Mouse (Mus musculus): ENCODE measurements around the gene Nrxn2. TPM values are rescaled to one million over a fixed set of nuclear protein-coding genes. Genes with fewer than 3 reads are reported as not detected.

Nrxn2 gene
- total RNA-seq, 1 experiment = 9.5 TPM

GRCm38 (mm10) chr19:6477007-6477406 lies 58.5 kb downstream of the Nrxn2 start:
- no peak overlapping the region for H3K9ac ChIP-seq (ENCODE audit: insufficient read depth, low read depth, low read length, poor library complexity, severe bottlenecking)
- no peak overlapping the region for H3K27ac ChIP-seq (ENCODE audit: insufficient read depth, low read depth, low read length, poor library complexity, severe bottlenecking)
- no peak for DNase-seq (ENCODE audit: low read depth, low spot score)
- peaks cover 3% of the 10 kb centered on the region; the same call in 1 of the 2 replicates for H3K36me3 ChIP-seq (ENCODE audit: control insufficient read depth, insufficient read depth, low read length, poor library complexity, severe bottlenecking)
- TF ChIP-seq MAFK (IDR thresholded peaks at IDR 0.05; ENCODE audit: insufficient read depth, low read depth, low read length) (no peak), HCFC1 (IDR thresholded peaks at IDR 0.05; ENCODE audit: borderline replicate concordance, insufficient read depth, low read length) (no peak), ZNF384 (IDR thresholded peaks at IDR 0.05; ENCODE audit: low read depth, low read length) (no peak), CHD2 (IDR thresholded peaks at IDR 0.05; ENCODE audit: low read depth, low read length) (no peak), ZC3H11A (IDR thresholded peaks at IDR 0.05; ENCODE audit: borderline replicate concordance, low read depth, low read length) (no peak)
- in situ Hi-C loops (cut with MboI; ENCODE audit: low sequenced_read_pairs in 2 of 2, unreplicated experiment in 2 of 2) = no loop called here
- H3K9me3 ChIP-seq (ENCODE audit: control insufficient read depth, insufficient read depth, low read depth, low read length) = no peaks in the 10 kb centered on the region
- peaks cover 3 to 9% of the 10 kb centered on the region in 2 experiments; a peak in 1 of 4 replicates for H3K4me1 ChIP-seq (ENCODE audit: control insufficient read depth in 2 of 2, insufficient read depth in 2 of 2, low read length in 2 of 2, poor library complexity in 1 of 2)
- H3K4me3 ChIP-seq (ENCODE audit: insufficient read depth in 1 of 2, low read depth in 1 of 2, low read length in 2 of 2, poor library complexity in 1 of 2, severe bottlenecking in 1 of 2) = no peak overlapping the region

GRCm38 (mm10) chr19:6478566-6478965 lies 60.0 kb downstream of the Nrxn2 start:
- Histone ChIP-seq H3K36me3 (ENCODE audit: control insufficient read depth, insufficient read depth, low read length, poor library complexity, severe bottlenecking) (peaks cover 6% of the 10 kb centered on the region; the same call in 1 of the 2 replicates), H3K4me3 (ENCODE audit: insufficient read depth in 1 of 2, low read depth in 1 of 2, low read length in 2 of 2, poor library complexity in 1 of 2, severe bottlenecking in 1 of 2) (no peak overlapping the region), H3K9ac (ENCODE audit: insufficient read depth, low read depth, low read length, poor library complexity, severe bottlenecking) (no peak overlapping the region), H3K27ac (ENCODE audit: insufficient read depth, low read depth, low read length, poor library complexity, severe bottlenecking) (no peak overlapping the region), H3K9me3 (ENCODE audit: control insufficient read depth, insufficient read depth, low read depth, low read length) (no peaks in the 10 kb centered on the region), H3K4me1 (ENCODE audit: control insufficient read depth in 2 of 2, insufficient read depth in 2 of 2, low read length in 2 of 2, poor library complexity in 1 of 2) (peaks cover 3 to 6% of the 10 kb centered on the region in 2 experiments; a peak in 1 of 4 replicates)
- in situ Hi-C loops (cut with MboI; ENCODE audit: low sequenced_read_pairs in 2 of 2, unreplicated experiment in 2 of 2) = no loop called here
- DNase-seq (ENCODE audit: low read depth, low spot score) = no peak
- TF ChIP-seq CHD2 (IDR thresholded peaks at IDR 0.05; ENCODE audit: low read depth, low read length) = no peak
- no peak for TF ChIP-seq ZNF384 (IDR thresholded peaks at IDR 0.05; ENCODE audit: low read depth, low read length)
- TF ChIP-seq MAFK (IDR thresholded peaks at IDR 0.05; ENCODE audit: insufficient read depth, low read depth, low read length) = no peak
- no peak for TF ChIP-seq HCFC1 (IDR thresholded peaks at IDR 0.05; ENCODE audit: borderline replicate concordance, insufficient read depth, low read length)
- TF ChIP-seq ZC3H11A (IDR thresholded peaks at IDR 0.05; ENCODE audit: borderline replicate concordance, low read depth, low read length) = no peak

GRCm38 (mm10) chr19:6482886-6483285 lies 64.4 kb downstream of the Nrxn2 start:
- Histone ChIP-seq H3K36me3 (ENCODE audit: control insufficient read depth, insufficient read depth, low read length, poor library complexity, severe bottlenecking) (peaks cover 6% of the 10 kb centered on the region; the same call in 1 of the 2 replicates), H3K9me3 (ENCODE audit: control insufficient read depth, insufficient read depth, low read depth, low read length) (no peaks in the 10 kb centered on the region), H3K9ac (ENCODE audit: insufficient read depth, low read depth, low read length, poor library complexity, severe bottlenecking) (no peak overlapping the region), H3K27ac (ENCODE audit: insufficient read depth, low read depth, low read length, poor library complexity, severe bottlenecking) (no peak overlapping the region), H3K4me3 (ENCODE audit: insufficient read depth in 1 of 2, low read depth in 1 of 2, low read length in 2 of 2, poor library complexity in 1 of 2, severe bottlenecking in 1 of 2) (no peak overlapping the region), H3K4me1 (ENCODE audit: control insufficient read depth in 2 of 2, insufficient read depth in 2 of 2, low read length in 2 of 2, poor library complexity in 1 of 2) (no peaks in the 10 kb centered on the region)
- in situ Hi-C loops (cut with MboI; ENCODE audit: low sequenced_read_pairs in 2 of 2, unreplicated experiment in 2 of 2) = no loop called here
- TF ChIP-seq ZNF384 (IDR thresholded peaks at IDR 0.05; ENCODE audit: low read depth, low read length) (no peak), MAFK (IDR thresholded peaks at IDR 0.05; ENCODE audit: insufficient read depth, low read depth, low read length) (no peak), HCFC1 (IDR thresholded peaks at IDR 0.05; ENCODE audit: borderline replicate concordance, insufficient read depth, low read length) (no peak), CHD2 (IDR thresholded peaks at IDR 0.05; ENCODE audit: low read depth, low read length) (no peak), ZC3H11A (IDR thresholded peaks at IDR 0.05; ENCODE audit: borderline replicate concordance, low read depth, low read length) (no peak)
- DNase-seq (ENCODE audit: low read depth, low spot score) = no peak

GRCm38 (mm10) chr19:6485059-6485630 lies 66.6 kb downstream of the Nrxn2 start:
- H3K4me3 ChIP-seq (ENCODE audit: insufficient read depth in 1 of 2, low read depth in 1 of 2, low read length in 2 of 2, poor library complexity in 1 of 2, severe bottlenecking in 1 of 2) = no peak overlapping the region
- H3K9ac ChIP-seq (ENCODE audit: insufficient read depth, low read depth, low read length, poor library complexity, severe bottlenecking) = no peak overlapping the region
- H3K36me3 ChIP-seq (ENCODE audit: control insufficient read depth, insufficient read depth, low read length, poor library complexity, severe bottlenecking) = peaks cover 6% of the 10 kb centered on the region; the same call in 1 of the 2 replicates
- no peak overlapping the region for H3K27ac ChIP-seq (ENCODE audit: insufficient read depth, low read depth, low read length, poor library complexity, severe bottlenecking)
- no peak for DNase-seq (ENCODE audit: low read depth, low spot score)
- TF ChIP-seq MAFK (IDR thresholded peaks at IDR 0.05; ENCODE audit: insufficient read depth, low read depth, low read length) = no peak
- no peak for TF ChIP-seq HCFC1 (IDR thresholded peaks at IDR 0.05; ENCODE audit: borderline replicate concordance, insufficient read depth, low read length)
- no peak for TF ChIP-seq CHD2 (IDR thresholded peaks at IDR 0.05; ENCODE audit: low read depth, low read length)
- no peak for TF ChIP-seq ZNF384 (IDR thresholded peaks at IDR 0.05; ENCODE audit: low read depth, low read length)
- TF ChIP-seq ZC3H11A (IDR thresholded peaks at IDR 0.05; ENCODE audit: borderline replicate concordance, low read depth, low read length) = no peak
- no peaks in the 10 kb centered on the region for H3K4me1 ChIP-seq (ENCODE audit: control insufficient read depth in 2 of 2, insufficient read depth in 2 of 2, low read length in 2 of 2, poor library complexity in 1 of 2)
- no peaks in the 10 kb centered on the region for H3K9me3 ChIP-seq (ENCODE audit: control insufficient read depth, insufficient read depth, low read depth, low read length)
- in situ Hi-C loops (cut with MboI; ENCODE audit: low sequenced_read_pairs in 2 of 2, unreplicated experiment in 2 of 2) = no loop called here
